Comparison of ENCODE assay signal across 15 mouse cellular contexts in the genomic region with DNA sequence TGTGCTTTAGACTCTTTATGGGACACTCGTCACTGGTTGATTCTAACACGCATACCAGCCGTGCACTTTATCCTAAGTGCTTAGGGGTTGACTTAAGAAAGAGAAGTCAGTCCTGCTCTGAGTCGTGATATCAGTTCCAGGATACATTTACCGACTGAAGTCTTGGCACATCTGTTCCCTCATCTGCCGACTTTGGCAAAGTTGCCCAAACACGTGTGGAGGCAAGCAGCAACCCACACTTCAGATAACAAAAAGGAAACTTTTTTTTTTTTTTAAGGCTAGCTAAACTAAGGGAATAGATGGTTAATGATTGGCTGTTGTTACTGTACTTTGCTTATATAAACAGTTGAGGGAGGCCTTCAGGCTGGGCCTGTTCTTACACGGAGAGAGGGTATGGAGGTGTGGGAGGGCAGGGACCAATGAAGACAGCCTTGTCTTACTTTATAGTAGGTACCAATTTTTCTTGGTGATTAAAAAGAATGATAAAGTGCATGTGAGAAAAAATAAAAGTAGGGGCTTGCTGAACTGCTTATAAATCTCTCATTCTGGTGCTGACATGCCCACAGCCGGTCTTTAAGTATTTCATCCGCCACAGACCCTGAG.
"Had no signal": no experiment of that assay in that cellular context is flagged by ENCODE, and none has a peak within 500 bp of the region (broad histone marks: within the 10 kb centered on the region; RNA-seq: fewer than 3 reads in every experiment).

No protein-coding gene starts in this region.

- H3K27ac ChIP-seq: liver, embryonic 13.5 days; midbrain, embryonic 12.5 days; midbrain, embryonic 15.5 days had no signal

- H3K4me1 ChIP-seq: liver, embryonic 13.5 days had no signal

- H3K36me3 ChIP-seq: liver, embryonic 13.5 days; midbrain, embryonic 12.5 days; midbrain, embryonic 15.5 days had no signal

- H3K9me3 ChIP-seq: liver, embryonic 13.5 days; midbrain, embryonic 12.5 days; midbrain, embryonic 15.5 days had no signal

- DNase-seq: kidney, adult 2 months; kidney, postnatal 14 days; layer of hippocampus, adult 9-11 months; liver, embryonic 13.5 days; lung, adult 2 months; lung, postnatal 14 days; lung, postnatal 4 days; right cerebral cortex, adult 18-20 months; right cerebral cortex, postnatal 14 days; right cerebral cortex, postnatal 4 days; thymus, adult 2 months; thymus, postnatal 14 days; thymus, postnatal 4 days had no signal

- H3K4me2 ChIP-seq: liver, embryonic 13.5 days; midbrain, embryonic 12.5 days; midbrain, embryonic 15.5 days had no signal

- H3K27me3 ChIP-seq: liver, embryonic 13.5 days; midbrain, embryonic 15.5 days had no signal

- ATAC-seq: midbrain, embryonic 15.5 days had no signal

- H3K9ac ChIP-seq: liver, embryonic 13.5 days; midbrain, embryonic 12.5 days; midbrain, embryonic 15.5 days had no signal

- H3K4me3 ChIP-seq: liver, embryonic 13.5 days; midbrain, embryonic 12.5 days; midbrain, embryonic 15.5 days had no signal
